Mouse (Mus musculus) midbrain, embryonic 11.5 days (tissue): ENCODE measurements around the gene Trp73. TPM values are rescaled to one million over a fixed set of nuclear protein-coding genes. Genes with fewer than 3 reads are reported as not detected.

Experiments used
- ATAC-seq: fragments of 200-750 bp; cut with Nextera tagmentation; 2 replicates; pipeline ENCODE4 v1.8.0; 2017; ENCODE audit warnings: moderate TSS enrichment, moderate library complexity; ENCODE audit not compliant: low FRiP score
- DNase-seq: peaks from one replicate; pipeline ENCODE4 v3.0.0; 2015; ENCODE audit warnings: low spot score; ENCODE audit errors: missing footprints
- H3K27ac ChIP-seq: fragments of 300-500 bp; sonication (generic); 2 replicates; pipeline ENCODE4 v1.5.1; 2014; ENCODE audit warnings: low read depth, low read length
- H3K27me3 ChIP-seq: fragments of 300-500 bp; sonication (generic); 2 replicates; pipeline ENCODE4 v1.6.1; 2014; ENCODE audit warnings: mild to moderate bottlenecking, low read length, moderate library complexity, mixed read lengths; ENCODE audit not compliant: control insufficient read depth, insufficient read depth
- H3K36me3 ChIP-seq: fragments of 300-500 bp; sonication (generic); 2 replicates; pipeline ENCODE4 v1.6.1; 2014; ENCODE audit warnings: mild to moderate bottlenecking, low read length, moderate library complexity, mixed read lengths; ENCODE audit not compliant: control insufficient read depth, insufficient read depth
- H3K4me1 ChIP-seq: fragments of 300-500 bp; sonication (generic); 2 replicates; pipeline ENCODE4 v1.6.1; 2014; ENCODE audit warnings: low read length; ENCODE audit not compliant: control insufficient read depth, insufficient read depth
- H3K4me2 ChIP-seq: fragments of 300-500 bp; sonication (generic); 2 replicates; pipeline ENCODE4 v1.6.1; 2014; ENCODE audit warnings: mild to moderate bottlenecking, moderate library complexity
- H3K4me3 ChIP-seq: fragments of 300-500 bp; sonication (generic); 2 replicates; pipeline ENCODE4 v1.5.1; 2014; ENCODE audit warnings: low read depth, low read length
- H3K9ac ChIP-seq: fragments of 300-500 bp; sonication (generic); 2 replicates; pipeline ENCODE4 v1.6.1; 2014; ENCODE audit warnings: low read length
- H3K9me3 ChIP-seq: fragments of 300-500 bp; sonication (generic); 2 replicates; pipeline ENCODE4 v1.6.1; 2016; ENCODE audit warnings: low read length; ENCODE audit not compliant: control insufficient read depth
- WGBS: fragments of 180-500 bp; shearing (Covaris S2); extraction: QIAGEN DNeasy Blood & Tissue Kit; methylation state at CpG from one replicate; pipeline ENCODE4 v1.1.7; 2014; 5-methylcytosine and 5-hydroxymethylcytosine counted together
- polyA plus RNA-seq: library from polyadenylated mRNA; unstranded; fragments of >200 nt; fragmentation: Nextera tagmentation; extraction: Ambion mirVana; gene quantifications from 2 replicates; pipeline ENCODE4 v1.2.1, GENCODE M21; 2014

The Trp73 gene
- polyA plus RNA-seq, 1 experiment from 2014 or later, result 0.15 TPM

DNA sequence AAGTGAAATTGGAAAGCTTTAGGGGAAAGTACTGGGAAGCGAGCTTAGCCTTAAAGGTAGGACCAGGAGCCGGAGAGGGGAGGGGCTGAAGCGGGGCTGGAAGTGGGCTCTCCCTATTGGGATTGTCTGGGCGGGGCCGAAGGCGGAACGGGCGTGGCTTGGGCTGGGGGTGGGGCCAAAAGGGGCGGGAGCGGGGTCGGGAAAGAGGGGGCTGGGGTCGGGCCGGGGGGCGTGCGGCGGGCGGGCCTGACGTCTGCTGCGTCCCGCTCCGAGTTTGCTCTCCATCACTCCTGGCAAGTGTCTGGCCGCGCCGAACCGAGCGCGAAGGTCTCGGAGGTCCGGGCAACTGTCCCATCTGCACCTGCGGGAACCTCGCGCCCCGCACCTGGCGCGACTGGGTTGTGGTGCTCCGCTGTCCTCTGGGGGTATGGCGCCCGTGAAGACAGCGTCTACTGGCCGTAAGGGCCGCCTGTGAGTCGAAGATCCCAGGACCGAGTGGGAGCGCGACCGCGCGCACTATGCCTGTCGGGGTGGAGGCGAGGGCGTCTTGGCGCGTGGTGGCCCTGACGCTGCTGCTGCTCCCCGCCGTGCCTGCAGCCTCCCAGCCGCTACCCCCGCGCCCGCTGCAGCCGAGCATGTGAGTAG is 30.6 kb upstream of the Trp73 start, which contains the start of gene Megf6:
TSS of gene Megf6 (plus strand) at position 225 of the 645 bp plus-strand sequence.
- peak within 1 kb of the TSS; percentile 73 for H3K9ac ChIP-seq
- no peak within 1 kb of the TSS; the same call in 1 of the 2 replicates for H3K27ac ChIP-seq
- peaks cover 16% of the 10 kb centered on the region for H3K4me1 ChIP-seq
- H3K9me3 ChIP-seq, result no peaks in the 10 kb centered on the region
- peak within 1 kb of the TSS; percentile 57 for H3K4me3 ChIP-seq
- H3K27me3 ChIP-seq, result peaks cover 29% of the 10 kb centered on the region
- WGBS, result under 1% methylated on average over 48 of the region's 61 CpGs
- H3K36me3 ChIP-seq, result no peaks in the 10 kb centered on the region
- peak within 1 kb of the TSS; percentile 95 for H3K4me2 ChIP-seq
- peak; percentile 86 for ATAC-seq
- peak; percentile 98 for DNase-seq

- H3K36me3 ChIP-seq, result no peaks in the 10 kb centered on the region
- peaks cover 16% of the 10 kb centered on the region for H3K4me1 ChIP-seq
- no peak overlapping the region for H3K27ac ChIP-seq
- H3K9ac ChIP-seq, result peak overlapping the region; percentile 39
- ATAC-seq, result peak; percentile 45
- no peaks in the 10 kb centered on the region for H3K9me3 ChIP-seq
- 1% methylated on average over 15 of the region's 15 CpGs for WGBS
- peak overlapping the region; percentile 57 for H3K4me3 ChIP-seq
- H3K27me3 ChIP-seq, result peaks cover 29% of the 10 kb centered on the region
- peak; percentile 94 for DNase-seq
- peak overlapping the region; percentile 95 for H3K4me2 ChIP-seq
Observed at GRCm38 (mm10) chr4:154170021-154170420, 30.0 kb upstream of the Trp73 start.

DNA sequence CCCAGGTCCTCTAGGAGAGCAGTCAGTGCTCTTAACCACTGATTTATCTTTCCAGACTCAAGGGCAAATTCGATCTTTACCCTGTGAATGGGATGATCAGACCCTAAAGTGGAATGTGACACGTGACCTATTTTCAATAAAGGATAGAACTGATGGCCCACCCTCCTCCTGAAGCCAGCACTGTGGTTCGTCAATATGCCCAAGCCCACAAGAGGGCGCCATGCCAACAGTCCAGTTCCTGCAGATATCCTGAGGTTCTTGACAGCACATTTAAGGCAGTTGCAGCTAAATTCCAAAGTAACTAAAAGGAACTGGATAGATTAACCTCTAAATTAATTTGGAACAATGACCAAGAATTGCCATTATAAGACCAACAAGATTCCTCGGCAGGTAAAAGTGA is 27.0 kb upstream of the Trp73 start:
- H3K9ac ChIP-seq, result no peak overlapping the region
- H3K4me2 ChIP-seq, result no peak overlapping the region
- DNase-seq (peak; percentile 96), ATAC-seq (no peak)
- no peak overlapping the region for H3K27ac ChIP-seq
- H3K4me3 ChIP-seq, result no peak overlapping the region
- H3K27me3 ChIP-seq, result peaks cover 29% of the 10 kb centered on the region
- H3K4me1 ChIP-seq, result peaks cover 10% of the 10 kb centered on the region
- H3K9me3 ChIP-seq, result no peaks in the 10 kb centered on the region
- 25% methylated on average over 5 of the region's 5 CpGs for WGBS
- H3K36me3 ChIP-seq, result no peaks in the 10 kb centered on the region

DNA sequence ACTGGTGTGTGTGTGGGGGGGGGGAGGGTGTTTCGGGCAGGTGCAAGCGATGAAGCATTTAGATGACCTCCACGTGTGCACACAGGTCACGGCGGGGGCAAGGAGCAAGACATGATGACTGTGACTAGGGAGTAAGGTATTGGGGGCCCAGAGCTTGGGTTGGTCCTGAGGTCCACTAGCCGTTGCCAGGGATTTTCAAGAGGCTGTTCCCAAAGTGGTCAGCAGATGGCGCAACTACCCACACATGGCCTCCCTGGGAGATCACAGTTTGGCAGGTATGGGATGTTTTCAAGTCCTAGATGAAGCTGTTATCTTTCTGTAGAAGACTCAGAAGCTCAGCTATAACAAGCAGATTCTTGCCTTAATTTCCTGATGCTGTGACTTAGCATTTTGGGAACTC is 23.3 kb upstream of the Trp73 start:
- Histone ChIP-seq H3K36me3 (peaks cover 3% of the 10 kb centered on the region; the same call in 1 of the 2 replicates), H3K27me3 (0 out of 2 replicates have a peak, but pooled peaks cover 2% of the 10 kb centered on the region), H3K27ac (no peak overlapping the region), H3K4me2 (no peak overlapping the region), H3K4me1 (peaks cover 13% of the 10 kb centered on the region), H3K9me3 (no peaks in the 10 kb centered on the region), H3K9ac (no peak overlapping the region), H3K4me3 (no peak overlapping the region)
- ATAC-seq (no peak), DNase-seq (peak; percentile 99)
- 12% methylated on average over 7 of the region's 7 CpGs for WGBS

DNA sequence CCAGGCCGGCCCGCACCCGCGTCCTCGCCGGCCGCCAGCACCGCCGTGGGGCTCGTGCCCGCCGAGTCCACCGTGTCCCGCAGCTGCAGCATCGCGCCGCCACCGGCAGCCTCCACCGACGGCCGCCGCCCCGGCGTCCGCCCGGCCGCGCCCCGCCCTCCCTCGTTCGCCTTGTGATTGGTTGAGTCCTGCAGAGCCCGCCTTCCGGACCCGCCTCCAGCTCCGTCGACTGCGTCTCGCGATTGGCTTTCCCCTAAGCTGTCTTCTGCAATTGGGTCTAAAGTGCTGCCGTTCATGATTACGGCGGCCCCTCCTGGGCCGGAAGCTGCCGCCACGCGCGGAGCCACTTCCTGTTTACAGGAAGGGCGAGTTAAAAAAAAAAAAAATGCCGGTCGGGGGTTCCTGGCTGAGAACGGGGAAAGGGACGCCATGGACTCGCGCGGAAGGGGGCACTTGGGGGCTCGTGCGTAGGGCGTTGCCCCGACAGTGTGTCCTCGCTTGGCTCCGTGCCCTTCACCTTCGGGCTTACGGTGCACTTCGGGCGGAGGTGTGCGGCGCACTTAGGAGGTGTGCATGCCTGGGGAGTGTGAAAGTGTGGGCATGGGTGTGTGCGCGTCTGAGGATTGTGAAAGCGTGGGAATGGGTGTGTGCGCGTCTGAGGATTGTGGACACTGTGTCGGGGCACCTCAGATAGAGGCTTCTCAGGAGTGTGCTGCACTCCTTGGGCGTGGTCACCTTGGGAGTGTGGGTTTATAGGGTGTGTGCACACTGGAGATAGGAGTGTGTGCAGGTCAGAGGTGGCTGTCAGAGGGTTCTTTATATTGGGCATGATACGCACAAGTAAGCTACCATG is 20.8 kb upstream of the Trp73 start, which contains the start of gene Tprgl:
TSS of gene Tprgl (minus strand) at position 129 of the 853 bp plus-strand sequence.
- H3K9me3 ChIP-seq, result no peaks in the 10 kb centered on the region
- peak; percentile 99 for DNase-seq
- H3K4me2 ChIP-seq, result peak within 1 kb of the TSS; percentile 77
- ATAC-seq, result peak; percentile 95
- H3K27me3 ChIP-seq, result no peaks in the 10 kb centered on the region
- H3K27ac ChIP-seq, result peak within 1 kb of the TSS; percentile 48; the same call in 1 of the 2 replicates
- WGBS, result 1% methylated on average over 75 of the region's 75 CpGs
- peaks cover 9% of the 10 kb centered on the region; the same call in 1 of the 2 replicates for H3K36me3 ChIP-seq
- H3K4me1 ChIP-seq, result peaks cover 13% of the 10 kb centered on the region
- H3K4me3 ChIP-seq, result peak within 1 kb of the TSS; percentile 94
- peak within 1 kb of the TSS; percentile 81 for H3K9ac ChIP-seq

DNA sequence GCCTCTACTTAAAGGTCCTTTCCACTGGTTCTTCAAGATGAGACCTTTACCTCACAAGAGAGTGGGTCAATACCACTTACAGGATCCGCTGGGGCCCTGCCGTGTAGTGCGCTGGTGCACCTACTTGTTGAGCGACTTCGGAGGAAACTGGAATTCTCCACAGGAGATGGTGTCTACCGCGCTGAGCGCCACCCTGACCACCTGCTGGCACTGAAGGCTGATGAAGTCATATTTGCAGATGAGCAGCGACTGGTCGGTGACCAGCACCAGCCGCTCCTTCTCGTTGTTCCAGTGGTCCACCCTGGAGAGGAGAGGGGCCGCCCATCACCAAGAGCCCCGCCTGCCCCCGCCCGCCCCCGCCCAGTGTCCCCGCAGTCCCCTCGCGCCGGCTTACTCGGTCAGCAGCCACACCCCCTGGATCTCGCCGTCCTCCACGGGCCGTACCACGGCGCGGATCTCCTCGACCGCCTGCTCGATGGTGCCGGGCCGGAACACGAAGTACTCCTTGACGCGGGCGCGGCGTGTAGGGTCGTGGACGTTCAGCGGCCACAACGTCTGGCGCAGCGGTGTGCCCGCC is 20.0 kb upstream of the Trp73 start:
- H3K4me1 ChIP-seq, result peaks cover 13% of the 10 kb centered on the region
- DNase-seq, result peak; percentile 90
- H3K9me3 ChIP-seq, result no peaks in the 10 kb centered on the region
- peak; percentile 59 for ATAC-seq
- 2% methylated on average over 47 of the region's 47 CpGs for WGBS
- peak overlapping the region; percentile 94 for H3K4me3 ChIP-seq
- H3K36me3 ChIP-seq, result peaks cover 9% of the 10 kb centered on the region; the same call in 1 of the 2 replicates
- H3K9ac ChIP-seq, result peak overlapping the region; percentile 81
- peak overlapping the region; percentile 77 for H3K4me2 ChIP-seq
- H3K27me3 ChIP-seq, result no peaks in the 10 kb centered on the region
- peak overlapping the region; percentile 48; the same call in 1 of the 2 replicates for H3K27ac ChIP-seq

DNA sequence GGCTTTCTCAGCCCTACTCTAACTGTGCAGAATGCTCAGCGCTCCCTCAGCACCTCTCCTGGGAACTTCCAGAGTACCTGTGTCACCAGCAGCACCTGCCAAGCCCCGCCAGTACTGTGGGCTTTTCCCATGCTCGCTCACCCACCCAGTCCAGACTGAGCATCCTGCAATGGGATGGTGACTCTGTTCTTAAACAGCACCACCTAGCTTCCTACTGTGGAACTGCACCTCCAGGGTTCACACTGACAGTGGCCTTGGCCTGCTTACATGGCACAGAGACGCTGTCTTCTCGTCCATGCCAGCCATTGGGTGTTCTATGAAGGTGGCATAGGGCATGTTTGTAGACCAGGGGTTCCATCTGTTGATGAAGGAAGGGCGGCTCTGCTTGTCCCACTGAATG is 19.0 kb upstream of the Trp73 start:
- H3K27me3 ChIP-seq, result no peaks in the 10 kb centered on the region
- H3K4me2 ChIP-seq, result no peak overlapping the region
- H3K27ac ChIP-seq, result no peak overlapping the region
- WGBS, result 16% methylated on average over 6 of the region's 6 CpGs
- ATAC-seq (peak; percentile 6), DNase-seq (peak; percentile 98)
- no peak overlapping the region for H3K4me3 ChIP-seq
- H3K9ac ChIP-seq, result no peak overlapping the region
- no peaks in the 10 kb centered on the region for H3K9me3 ChIP-seq
- H3K36me3 ChIP-seq, result peaks cover 9% of the 10 kb centered on the region; the same call in 1 of the 2 replicates
- H3K4me1 ChIP-seq, result peaks cover 13% of the 10 kb centered on the region

- Histone ChIP-seq H3K27me3 (no peaks in the 10 kb centered on the region), H3K4me2 (no peak overlapping the region), H3K36me3 (peaks cover 9% of the 10 kb centered on the region; the same call in 1 of the 2 replicates), H3K9me3 (no peaks in the 10 kb centered on the region), H3K4me1 (peaks cover 13% of the 10 kb centered on the region), H3K4me3 (no peak overlapping the region), H3K9ac (no peak overlapping the region), H3K27ac (no peak overlapping the region)
- ATAC-seq (no peak), DNase-seq (no peak)
- WGBS, result 97% methylated on average over 14 of the region's 14 CpGs
Observed at GRCm38 (mm10) chr4:154157970-154158662, 18.1 kb upstream of the Trp73 start.
